Mouse (Mus musculus) lung, postnatal 25 days (tissue): Measurements from ENCODE around the gene Alg14.

Experiments used
- DNase-seq: peaks from one replicate; pipeline ENCODE4 v3.0.0; 2022; ENCODE audit warnings: low spot score

The Alg14 gene

GRCm38 (mm10) chr3:121291560-121292258 lies at the start of gene Alg14:
Gene Alg14 (plus strand): TSS chr3:121291773.
- peak; percentile 99 for DNase-seq

GRCm38 (mm10) chr3:121242111-121242936 lies 49.2 kb upstream of the Alg14 start:
- no peak for DNase-seq

DNA sequence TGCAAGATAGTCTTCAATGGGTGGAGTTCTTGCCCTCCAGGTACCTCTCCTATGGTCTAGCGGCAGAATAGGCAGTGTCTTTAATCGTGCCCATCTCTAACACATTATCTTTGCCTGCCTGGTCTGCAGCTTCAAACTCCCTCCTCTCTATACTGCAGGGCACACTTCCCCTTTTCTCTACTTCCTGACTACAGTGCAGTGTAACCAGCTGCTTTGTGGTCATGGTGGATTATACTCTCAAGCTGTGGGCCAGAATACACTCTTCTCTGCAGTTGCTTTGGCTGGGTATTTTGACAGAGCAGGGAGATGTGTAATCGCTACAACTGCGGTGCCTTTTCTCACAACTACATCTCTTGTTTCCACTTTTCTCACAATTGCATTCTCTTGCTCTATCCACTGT lies 48.6 kb upstream of the Alg14 start:
- DNase-seq = no peak

DNA sequence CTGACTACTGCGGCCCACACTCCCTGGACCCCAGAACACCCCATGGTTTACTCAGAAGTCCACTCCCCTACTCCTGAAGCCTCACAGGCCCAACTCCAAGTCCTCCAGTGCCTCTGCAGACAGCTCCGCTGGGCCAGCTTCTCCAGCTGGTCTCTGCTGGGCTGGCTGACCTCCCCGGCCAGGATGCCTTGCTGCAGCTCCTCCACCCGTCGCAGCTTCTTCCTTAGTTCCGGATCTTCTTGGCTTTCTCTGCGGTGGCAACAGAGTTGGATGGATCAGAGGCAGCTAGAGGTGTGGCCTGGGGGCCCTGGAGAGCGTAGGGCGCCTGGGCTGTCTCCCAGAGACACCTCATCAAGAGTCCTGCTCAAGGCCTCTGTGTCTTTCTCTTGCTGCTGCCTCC lies 41.5 kb upstream of the Alg14 start:
- DNase-seq = no peak

GRCm38 (mm10) chr3:121250576-121251433 lies 40.8 kb upstream of the Alg14 start:
- DNase-seq = no peak

DNA sequence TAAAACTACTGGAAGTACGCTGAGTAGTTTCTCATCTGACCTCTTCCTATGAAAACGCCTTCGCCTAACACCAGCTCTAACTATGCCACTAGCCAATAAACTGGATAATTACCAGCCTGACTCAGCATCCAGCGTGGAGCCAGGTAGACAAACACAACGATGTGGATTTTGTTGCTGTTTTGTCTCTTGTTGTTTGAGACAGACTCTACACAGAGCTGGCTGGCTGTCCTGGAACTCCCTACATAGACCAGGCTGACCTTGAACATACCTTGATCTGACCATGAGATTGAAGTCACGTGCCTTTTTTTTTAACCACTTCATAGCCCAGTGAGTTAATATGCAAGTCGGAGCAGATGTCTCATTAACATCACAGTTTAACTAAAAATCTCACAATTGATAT lies 36.1 kb upstream of the Alg14 start:
- no peak for DNase-seq

GRCm38 (mm10) chr3:121256131-121256530 lies 35.4 kb upstream of the Alg14 start:
- no peak for DNase-seq

DNA sequence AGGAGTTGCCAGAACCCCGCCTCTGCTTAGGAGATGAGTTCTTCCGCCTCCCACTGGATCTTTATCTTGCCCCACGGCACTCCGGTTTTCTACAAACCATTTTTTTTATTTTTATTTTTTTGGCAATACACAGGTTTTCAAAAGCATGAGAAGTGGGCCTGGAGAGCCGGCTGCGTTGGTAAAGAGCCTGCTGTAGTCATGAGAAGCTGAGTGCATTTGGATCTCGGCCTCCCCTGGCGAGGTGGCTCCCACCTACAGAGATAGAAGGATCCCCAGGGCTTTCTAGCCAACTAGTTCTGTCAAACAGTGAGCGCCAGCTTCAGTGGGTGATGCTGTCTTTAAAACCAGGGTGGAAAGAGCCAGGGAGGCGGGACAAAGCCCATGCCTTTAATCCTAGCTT lies 34.2 kb upstream of the Alg14 start:
- no peak for DNase-seq

DNA sequence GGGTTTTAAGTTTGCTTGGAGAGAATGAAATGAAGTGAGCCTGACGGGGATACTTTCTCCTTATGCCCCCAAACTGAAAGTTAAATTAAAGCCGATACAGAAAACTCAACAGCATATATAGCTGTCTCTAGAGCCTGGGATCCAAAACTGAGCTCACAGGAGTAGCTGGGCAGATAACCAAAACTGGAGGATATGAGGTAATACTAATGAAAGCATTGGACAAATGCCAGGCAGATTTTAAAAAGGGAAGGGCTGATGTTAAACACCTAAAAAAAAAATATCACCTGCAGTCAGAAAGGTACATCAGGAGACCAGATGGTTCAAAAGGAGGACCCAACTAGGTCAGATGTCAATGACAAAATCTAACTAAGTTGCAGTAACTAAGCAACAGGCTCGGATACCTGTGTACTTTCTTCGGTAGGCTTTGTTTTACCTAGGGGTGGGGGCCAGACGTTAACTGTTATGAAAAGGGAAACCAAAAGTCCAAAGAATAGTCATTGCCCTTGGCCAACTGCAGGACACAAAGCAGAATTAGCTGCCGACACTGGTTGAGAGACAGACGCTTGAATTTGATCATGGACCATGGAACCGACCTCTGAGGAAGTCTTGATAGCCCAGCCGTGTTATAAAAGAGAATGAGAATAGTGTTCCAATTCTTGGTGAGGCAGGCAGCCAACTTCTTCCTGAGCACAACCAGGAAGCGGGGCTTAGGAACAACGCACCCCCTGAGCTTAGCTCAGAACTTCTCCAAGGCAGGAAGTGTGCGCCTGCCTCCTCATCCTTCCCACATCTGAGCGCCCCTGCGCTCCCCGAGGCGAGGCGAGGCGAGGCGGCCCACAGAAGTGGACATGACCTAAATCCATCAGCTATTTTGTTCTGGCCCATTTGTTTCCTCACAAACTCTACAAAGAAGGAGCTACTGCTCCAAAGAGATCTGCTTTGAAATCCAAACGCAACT lies 32.8 kb upstream of the Alg14 start:
- DNase-seq = no peak

GRCm38 (mm10) chr3:121260041-121260440 lies 31.5 kb upstream of the Alg14 start:
- DNase-seq = no peak

GRCm38 (mm10) chr3:121260831-121261230 lies 30.7 kb upstream of the Alg14 start:
- DNase-seq = no peak

DNA sequence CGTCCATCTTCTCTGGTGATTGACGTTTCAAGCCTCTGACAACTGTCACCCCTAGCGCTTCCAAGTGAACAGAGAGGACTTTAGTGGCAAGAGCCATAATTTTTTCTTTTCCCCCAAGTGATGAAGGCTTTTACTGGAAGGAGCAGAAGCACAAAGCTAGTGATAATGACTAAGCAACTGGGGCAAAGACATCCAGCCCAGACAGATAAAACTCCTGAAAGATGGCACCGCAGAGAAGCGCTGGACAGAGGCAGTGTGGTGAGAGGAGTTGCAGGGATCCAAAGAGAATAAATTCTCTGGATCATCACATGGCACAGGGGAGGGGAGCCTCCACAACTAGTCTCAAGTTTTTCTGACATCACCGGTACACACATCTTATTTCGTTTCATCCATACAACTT lies 30.3 kb upstream of the Alg14 start:
- DNase-seq = no peak

- no peak for DNase-seq
Measured at GRCm38 (mm10) chr3:121261939-121262520, 29.5 kb upstream of the Alg14 start.

- DNase-seq = peak; percentile 48
Measured at GRCm38 (mm10) chr3:121262521-121263204, 28.9 kb upstream of the Alg14 start.

GRCm38 (mm10) chr3:121263205-121263548 lies 28.4 kb upstream of the Alg14 start:
- DNase-seq = peak; percentile 53

DNA sequence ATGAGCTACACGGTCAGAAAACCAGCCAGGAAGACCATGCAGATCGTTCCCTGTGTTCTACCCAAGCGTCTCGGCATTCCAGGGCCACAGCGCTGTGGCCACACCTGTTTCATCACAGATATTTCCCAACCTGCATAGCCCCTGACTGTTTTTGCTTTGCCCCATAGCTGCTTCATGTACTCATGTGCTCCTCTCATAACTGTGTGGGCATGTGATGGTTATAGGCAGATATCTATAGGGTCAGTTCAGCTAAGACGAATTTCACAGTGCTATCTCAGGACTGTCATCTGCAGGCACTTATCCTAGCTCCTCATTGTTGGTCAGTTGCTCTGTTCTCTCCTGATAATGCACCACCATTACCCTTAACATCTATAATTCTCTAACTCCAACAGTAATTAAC lies 27.3 kb upstream of the Alg14 start:
- DNase-seq = no peak

- DNase-seq = no peak
Measured at GRCm38 (mm10) chr3:121267283-121267682, 24.3 kb upstream of the Alg14 start.

DNA sequence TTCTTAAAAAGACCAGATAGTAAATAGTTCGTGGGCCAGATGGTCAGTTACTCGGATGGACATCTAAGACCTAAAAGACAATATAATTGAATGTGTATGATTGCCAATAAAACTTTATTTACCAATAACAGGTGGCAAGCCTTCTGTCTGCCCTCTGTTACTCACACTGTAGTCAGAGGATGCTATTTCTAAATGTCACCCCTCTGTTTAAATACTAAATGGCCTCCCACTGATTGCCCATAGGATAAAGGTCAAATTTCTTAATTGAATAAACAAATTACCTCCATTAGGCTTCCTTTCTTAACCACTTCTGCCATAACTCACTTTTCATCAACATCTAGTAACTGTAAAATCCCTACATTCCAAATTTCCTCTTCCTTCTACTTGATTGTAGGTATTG lies 19.0 kb upstream of the Alg14 start:
- no peak for DNase-seq

DNA sequence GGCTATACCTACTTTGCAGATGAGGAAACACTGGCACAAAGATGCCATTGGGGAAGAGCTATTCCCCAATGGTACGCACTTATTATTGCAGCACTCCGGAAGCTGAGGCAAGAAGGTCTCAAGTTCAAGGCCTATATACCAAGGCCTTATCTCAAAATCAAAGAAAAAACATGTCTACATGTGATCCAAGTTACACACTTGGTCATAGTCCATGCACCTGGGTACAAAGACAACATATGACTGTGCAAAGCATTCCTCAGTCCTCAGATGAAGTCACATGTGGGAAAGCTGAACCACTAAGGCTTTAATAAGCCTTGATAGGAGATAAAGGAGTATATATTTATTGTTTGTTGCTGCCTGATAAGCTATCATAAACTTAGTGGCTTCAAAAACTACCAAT lies 17.6 kb upstream of the Alg14 start:
- no peak for DNase-seq

GRCm38 (mm10) chr3:121277009-121277408 lies 14.6 kb upstream of the Alg14 start:
- no peak for DNase-seq

GRCm38 (mm10) chr3:121277557-121277956 lies 14.0 kb upstream of the Alg14 start:
- no peak for DNase-seq
